Mouse (Mus musculus): ENCODE results near the gene Ndufs8. TPM values are rescaled to one million over a fixed set of nuclear protein-coding genes. Genes with fewer than 3 reads are reported as not detected.

The Ndufs8 gene
- polyA plus RNA-seq, 1 experiment from 2014 or later: 330 TPM

GRCm38 (mm10) chr19:3898952-3899351 is 13.6 kb downstream of the Ndufs8 start:
- no peak for ATAC-seq (ENCODE audit: low FRiP score)
- WGBS: 89% methylated on average over 7 of the region's 7 CpGs
- Histone ChIP-seq H3K9ac (replicated peaks) (no peak overlapping the region), H3K4me3 (replicated peaks) (no peak overlapping the region), H3K4me2 (no peak overlapping the region), H3K27ac (replicated peaks) (no peak overlapping the region), H3K36me3 (peaks cover 22% of the 10 kb centered on the region), H3K4me1 (0 out of 2 replicates have a peak, but pooled peaks cover 14% of the 10 kb centered on the region), H3K9me3 (replicated peaks) (no peaks in the 10 kb centered on the region), H3K27me3 (replicated peaks) (no peaks in the 10 kb centered on the region)

- no peak for ATAC-seq (ENCODE audit: low FRiP score)
- no peak overlapping the region for H3K27ac ChIP-seq (replicated peaks)
- H3K27me3 ChIP-seq (replicated peaks): no peaks in the 10 kb centered on the region
- 0 out of 2 replicates have a peak, but pooled peaks cover 14% of the 10 kb centered on the region for H3K4me1 ChIP-seq
- H3K36me3 ChIP-seq: peaks cover 36% of the 10 kb centered on the region
- H3K9me3 ChIP-seq (replicated peaks): no peaks in the 10 kb centered on the region
- WGBS: 93% methylated on average over 5 of the region's 5 CpGs
- no peak overlapping the region for H3K4me2 ChIP-seq
- H3K9ac ChIP-seq (replicated peaks): no peak overlapping the region
- H3K4me3 ChIP-seq (replicated peaks): no peak overlapping the region
Measured at GRCm38 (mm10) chr19:3897557-3897956, 15.0 kb downstream of the Ndufs8 start.

- 0 out of 2 replicates have a peak, but pooled peaks cover 14% of the 10 kb centered on the region for H3K4me1 ChIP-seq
- no peaks in the 10 kb centered on the region for H3K27me3 ChIP-seq (replicated peaks)
- no peaks in the 10 kb centered on the region for H3K9me3 ChIP-seq (replicated peaks)
- H3K27ac ChIP-seq (replicated peaks): peak overlapping the region; percentile 71
- ATAC-seq (ENCODE audit: low FRiP score): no peak
- 91% methylated on average over 10 of the region's 10 CpGs for WGBS
- no peak overlapping the region for H3K9ac ChIP-seq (replicated peaks)
- peaks cover 48% of the 10 kb centered on the region for H3K36me3 ChIP-seq
- no peak overlapping the region for H3K4me2 ChIP-seq
- H3K4me3 ChIP-seq (replicated peaks): no peak overlapping the region
Measured at GRCm38 (mm10) chr19:3896208-3896607, 16.4 kb downstream of the Ndufs8 start.

GRCm38 (mm10) chr19:3895171-3895631 is 17.4 kb downstream of the Ndufs8 start:
- 6% methylated on average over 3 of the region's 3 CpGs for WGBS
- H3K36me3 ChIP-seq: peaks cover 58% of the 10 kb centered on the region
- H3K27me3 ChIP-seq (replicated peaks): no peaks in the 10 kb centered on the region
- no peak overlapping the region for H3K4me2 ChIP-seq
- ATAC-seq (ENCODE audit: low FRiP score): peak; percentile 83
- H3K27ac ChIP-seq (replicated peaks): peak overlapping the region; percentile 71
- H3K4me3 ChIP-seq (replicated peaks): no peak overlapping the region
- no peak overlapping the region for H3K9ac ChIP-seq (replicated peaks)
- no peaks in the 10 kb centered on the region for H3K9me3 ChIP-seq (replicated peaks)
- 0 out of 2 replicates have a peak, but pooled peaks cover 14% of the 10 kb centered on the region for H3K4me1 ChIP-seq

GRCm38 (mm10) chr19:3894294-3894693 is 18.3 kb downstream of the Ndufs8 start:
- H3K4me1 ChIP-seq: 0 out of 2 replicates have a peak, but pooled peaks cover 14% of the 10 kb centered on the region
- ATAC-seq (ENCODE audit: low FRiP score): no peak
- no peaks in the 10 kb centered on the region for H3K9me3 ChIP-seq (replicated peaks)
- H3K4me3 ChIP-seq (replicated peaks): no peak overlapping the region
- 83% methylated on average over 2 of the region's 2 CpGs for WGBS
- no peak overlapping the region for H3K4me2 ChIP-seq
- no peak overlapping the region for H3K9ac ChIP-seq (replicated peaks)
- H3K27ac ChIP-seq (replicated peaks): peak overlapping the region; percentile 71
- peaks cover 65% of the 10 kb centered on the region for H3K36me3 ChIP-seq
- no peaks in the 10 kb centered on the region for H3K27me3 ChIP-seq (replicated peaks)

GRCm38 (mm10) chr19:3893545-3894116 is 18.9 kb downstream of the Ndufs8 start:
- no peak overlapping the region for H3K27ac ChIP-seq (replicated peaks)
- H3K9ac ChIP-seq (replicated peaks): no peak overlapping the region
- whole genome bisulfite sequencing: 86% methylated on average over 4 of the region's 4 CpGs
- no peak overlapping the region for H3K4me3 ChIP-seq (replicated peaks)
- no peak overlapping the region for H3K4me2 ChIP-seq
- H3K27me3 ChIP-seq (replicated peaks): no peaks in the 10 kb centered on the region
- no peaks in the 10 kb centered on the region for H3K9me3 ChIP-seq (replicated peaks)
- ATAC-seq (ENCODE audit: low FRiP score): no peak
- H3K36me3 ChIP-seq: peaks cover 72% of the 10 kb centered on the region
- H3K4me1 ChIP-seq: 0 out of 2 replicates have a peak, but pooled peaks cover 14% of the 10 kb centered on the region

- H3K4me3 ChIP-seq (replicated peaks): no peak overlapping the region
- H3K4me2 ChIP-seq: no peak overlapping the region
- 89% methylated on average over 8 of the region's 8 CpGs for WGBS
- no peaks in the 10 kb centered on the region for H3K9me3 ChIP-seq (replicated peaks)
- no peak overlapping the region for H3K9ac ChIP-seq (replicated peaks)
- no peak overlapping the region for H3K27ac ChIP-seq (replicated peaks)
- no peaks in the 10 kb centered on the region for H3K27me3 ChIP-seq (replicated peaks)
- no peak for ATAC-seq (ENCODE audit: low FRiP score)
- peaks cover 80% of the 10 kb centered on the region for H3K36me3 ChIP-seq
- H3K4me1 ChIP-seq: 0 out of 2 replicates have a peak, but pooled peaks cover 2% of the 10 kb centered on the region
Measured at GRCm38 (mm10) chr19:3890181-3890580, 22.4 kb downstream of the Ndufs8 start.

- H3K36me3 ChIP-seq: peaks cover 77% of the 10 kb centered on the region
- no peak for ATAC-seq (ENCODE audit: low FRiP score)
- no peak overlapping the region for H3K4me2 ChIP-seq
- no peak overlapping the region for H3K9ac ChIP-seq (replicated peaks)
- no peak overlapping the region for H3K27ac ChIP-seq (replicated peaks)
- H3K4me1 ChIP-seq: no peaks in the 10 kb centered on the region
- H3K27me3 ChIP-seq (replicated peaks): no peaks in the 10 kb centered on the region
- no peaks in the 10 kb centered on the region for H3K9me3 ChIP-seq (replicated peaks)
- 84% methylated on average over 5 of the region's 5 CpGs for WGBS
- no peak overlapping the region for H3K4me3 ChIP-seq (replicated peaks)
Measured at GRCm38 (mm10) chr19:3889096-3889495, 23.5 kb downstream of the Ndufs8 start.

GRCm38 (mm10) chr19:3884325-3884990 is 28.1 kb downstream of the Ndufs8 start:
- 91% methylated on average over 6 of the region's 6 CpGs for WGBS

GRCm38 (mm10) chr19:3882214-3882613 is 30.4 kb downstream of the Ndufs8 start:
- H3K9me3 ChIP-seq (replicated peaks): no peaks in the 10 kb centered on the region
- H3K4me1 ChIP-seq: no peaks in the 10 kb centered on the region
- peaks cover 24% of the 10 kb centered on the region for H3K36me3 ChIP-seq
- no peak overlapping the region for H3K27ac ChIP-seq (replicated peaks)
- no peaks in the 10 kb centered on the region for H3K27me3 ChIP-seq (replicated peaks)
- H3K4me3 ChIP-seq (replicated peaks): no peak overlapping the region
- H3K4me2 ChIP-seq: no peak overlapping the region
- no peak overlapping the region for H3K9ac ChIP-seq (replicated peaks)
- no peak for ATAC-seq (ENCODE audit: low FRiP score)
- WGBS: 81% methylated on average over 4 of the region's 4 CpGs

More at GRCm38 (mm10) chr19:3884325-3884990, 28.1 kb downstream of the Ndufs8 start:
- Histone ChIP-seq H3K4me1 (no peaks in the 10 kb centered on the region), H3K27me3 (replicated peaks) (no peaks in the 10 kb centered on the region), H3K36me3 (peaks cover 40% of the 10 kb centered on the region), H3K9ac (replicated peaks) (no peak overlapping the region), H3K4me2 (no peak overlapping the region), H3K4me3 (replicated peaks) (no peak overlapping the region), H3K27ac (replicated peaks) (no peak overlapping the region), H3K9me3 (replicated peaks) (no peaks in the 10 kb centered on the region)
- no peak for ATAC-seq (ENCODE audit: low FRiP score)

- Histone ChIP-seq H3K27ac (replicated peaks) (no peak overlapping the region), H3K4me1 (no peaks in the 10 kb centered on the region), H3K4me2 (no peak overlapping the region), H3K27me3 (replicated peaks) (no peaks in the 10 kb centered on the region), H3K4me3 (replicated peaks) (no peak overlapping the region), H3K9ac (replicated peaks) (no peak overlapping the region), H3K36me3 (peaks cover 7% of the 10 kb centered on the region), H3K9me3 (replicated peaks) (no peaks in the 10 kb centered on the region)
- 91% methylated on average over 6 of the region's 6 CpGs for whole genome bisulfite sequencing
- ATAC-seq (ENCODE audit: low FRiP score): no peak
Measured at GRCm38 (mm10) chr19:3880054-3880848, 32.3 kb downstream of the Ndufs8 start.

All from neural tube, embryonic 15.5 days (tissue).